Mouse (Mus musculus): ENCODE results near the gene Hspbap1.

Gene Hspbap1

GRCm38 (mm10) chr16:35769878-35770657 lies at the start of gene Hspbap1:
Gene Hspbap1 (plus strand): TSS chr16:35770375.
- peak; percentile 91 for DNase-seq (ENCODE audit: low read depth, low spot score)

- DNase-seq (ENCODE audit: low read depth, low spot score): peak; percentile 43
These were observed 45.6 kb upstream of the Hspbap1 start for GRCm38 (mm10) chr16:35724561-35724960.

- no peak for DNase-seq (ENCODE audit: low read depth, low spot score)
These were observed 43.6 kb upstream of the Hspbap1 start for GRCm38 (mm10) chr16:35726601-35727000.

- no peak for DNase-seq (ENCODE audit: low read depth, low spot score)
These were observed 40.9 kb upstream of the Hspbap1 start for GRCm38 (mm10) chr16:35729151-35729738.

GRCm38 (mm10) chr16:35732096-35732495 lies 38.1 kb upstream of the Hspbap1 start:
- DNase-seq (ENCODE audit: low read depth, low spot score): no peak

- peak; percentile 75 for DNase-seq (ENCODE audit: low read depth, low spot score)
These were observed 36.1 kb upstream of the Hspbap1 start for GRCm38 (mm10) chr16:35734038-35734437.

- DNase-seq (ENCODE audit: low read depth, low spot score): no peak
These were observed 31.9 kb upstream of the Hspbap1 start for GRCm38 (mm10) chr16:35738096-35738767.

- DNase-seq (ENCODE audit: low read depth, low spot score): peak; percentile 42
These were observed 30.6 kb upstream of the Hspbap1 start for GRCm38 (mm10) chr16:35739548-35739947.

GRCm38 (mm10) chr16:35740357-35740756 lies 29.8 kb upstream of the Hspbap1 start:
- no peak for DNase-seq (ENCODE audit: low read depth, low spot score)

GRCm38 (mm10) chr16:35740943-35741342 lies 29.2 kb upstream of the Hspbap1 start:
- no peak for DNase-seq (ENCODE audit: low read depth, low spot score)

- no peak for DNase-seq (ENCODE audit: low read depth, low spot score)
These were observed 28.6 kb upstream of the Hspbap1 start for GRCm38 (mm10) chr16:35741621-35742020.

- no peak for DNase-seq (ENCODE audit: low read depth, low spot score)
These were observed 27.8 kb upstream of the Hspbap1 start for GRCm38 (mm10) chr16:35742251-35742937.

- peak; percentile 88 for DNase-seq (ENCODE audit: low read depth, low spot score)
These were observed 22.5 kb upstream of the Hspbap1 start for GRCm38 (mm10) chr16:35747417-35748236.

- DNase-seq (ENCODE audit: low read depth, low spot score): no peak
These were observed 22.0 kb upstream of the Hspbap1 start for GRCm38 (mm10) chr16:35748237-35748603.

GRCm38 (mm10) chr16:35749385-35749784 lies 20.8 kb upstream of the Hspbap1 start:
- no peak for DNase-seq (ENCODE audit: low read depth, low spot score)

- no peak for DNase-seq (ENCODE audit: low read depth, low spot score)
These were observed 18.3 kb upstream of the Hspbap1 start for GRCm38 (mm10) chr16:35751841-35752240.

- no peak for DNase-seq (ENCODE audit: low read depth, low spot score)
These were observed 16.2 kb upstream of the Hspbap1 start for GRCm38 (mm10) chr16:35753926-35754325.

- no peak for DNase-seq (ENCODE audit: low read depth, low spot score)
These were observed 14.5 kb upstream of the Hspbap1 start for GRCm38 (mm10) chr16:35755502-35756334.

GRCm38 (mm10) chr16:35756697-35757096 lies 13.5 kb upstream of the Hspbap1 start:
- DNase-seq (ENCODE audit: low read depth, low spot score): no peak

GRCm38 (mm10) chr16:35759401-35759800 lies 10.8 kb upstream of the Hspbap1 start:
- DNase-seq (ENCODE audit: low read depth, low spot score): no peak
